Mouse (Mus musculus): ENCODE data around the gene Cmpk2. TPM values are rescaled to one million over a fixed set of nuclear protein-coding genes. Genes with fewer than 3 reads are reported as not detected.
"Not testable (repeated sequence)": the region's sequence is repeated elsewhere in the genome, so short reads cannot be mapped to it uniquely, and the experiment has no call there.

Cmpk2 gene
- polyA plus RNA-seq, 1 experiment from 2014 or later: 8.9 TPM

DNA sequence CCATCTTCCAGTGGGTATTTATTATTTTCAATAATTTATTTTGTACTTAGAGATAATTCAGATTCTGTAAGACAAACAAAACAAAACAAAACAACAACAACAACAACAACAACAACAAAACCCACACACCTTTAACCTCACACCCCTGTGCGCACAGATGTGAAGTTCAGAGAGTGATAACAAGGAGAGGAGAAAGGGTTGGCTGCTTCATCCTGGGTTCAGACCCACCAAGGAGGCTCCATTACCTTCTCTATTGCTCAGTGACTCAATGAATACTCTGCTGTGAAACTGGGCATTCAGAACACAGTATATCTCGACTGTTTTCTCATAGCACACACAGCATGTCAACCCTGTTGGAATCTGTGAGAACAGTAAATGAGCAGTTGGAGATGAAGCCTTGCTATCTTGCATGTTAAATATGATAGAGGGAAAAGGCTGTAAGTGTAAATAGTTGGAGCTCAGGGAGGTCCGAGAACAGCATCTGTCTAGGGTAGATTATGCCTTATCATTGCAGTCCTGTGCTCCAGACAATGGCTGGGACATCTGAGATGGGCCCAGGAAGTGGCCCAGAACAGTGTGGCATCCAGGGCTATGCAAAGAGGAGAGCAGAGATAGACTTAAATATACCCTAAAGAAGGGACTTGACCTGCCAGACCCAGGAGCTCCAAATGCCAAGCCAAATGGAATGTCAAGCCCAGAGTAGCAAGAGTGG lies 3.9 kb downstream of the Cmpk2 start:
- H3K4me2 ChIP-seq (ENCODE audit: low read depth, low read length): peak overlapping the region; percentile 98
- H3K27me3 ChIP-seq (ENCODE audit: control insufficient read depth, insufficient read depth, low read depth, low read length): no peaks in the 10 kb centered on the region
- H3K4me3 ChIP-seq (ENCODE audit: low read depth, low read length): peak overlapping the region; percentile 10
- H3K27ac ChIP-seq (ENCODE audit: low read length): peak overlapping the region; percentile 91
- H3K4me1 ChIP-seq (ENCODE audit: control insufficient read depth, low read depth, low read length): peaks cover 54% of the 10 kb centered on the region
- H3K9ac ChIP-seq (ENCODE audit: low read depth, low read length): peak overlapping the region; percentile 51
- WGBS (ENCODE audit: insufficient replicate concordance): 19% methylated on average over 3 of the region's 3 CpGs
- ATAC-seq (ENCODE audit: low read depth): peak; percentile 92
- no peaks in the 10 kb centered on the region for H3K36me3 ChIP-seq (ENCODE audit: control insufficient read depth, insufficient read depth)
- H3K9me3 ChIP-seq (replicated peaks; ENCODE audit: control insufficient read depth, low read length): no peaks in the 10 kb centered on the region

DNA sequence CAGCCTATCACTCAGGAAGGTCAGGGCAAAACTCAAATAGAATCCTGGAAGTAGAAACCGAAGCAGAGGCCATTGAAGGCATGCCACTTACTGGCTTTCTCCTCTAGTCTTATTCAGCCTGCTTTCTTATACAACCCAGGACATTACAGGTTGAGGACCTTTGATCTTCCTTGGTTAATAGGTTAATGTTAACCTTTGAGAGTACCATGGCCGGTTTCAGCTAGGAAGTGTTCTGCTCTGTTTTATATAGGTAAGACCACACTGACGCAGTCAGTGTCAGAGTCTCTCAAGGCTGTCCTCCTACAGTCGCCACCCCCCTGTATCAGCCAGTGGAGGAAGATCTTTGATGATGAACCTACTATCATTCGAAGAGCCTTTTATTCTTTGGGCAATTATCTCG lies 4.7 kb downstream of the Cmpk2 start:
- no peak overlapping the region; the same call in 1 of the 2 replicates for H3K4me3 ChIP-seq (ENCODE audit: low read depth, low read length)
- no peaks in the 10 kb centered on the region for H3K27me3 ChIP-seq (ENCODE audit: control insufficient read depth, insufficient read depth, low read depth, low read length)
- no peaks in the 10 kb centered on the region for H3K36me3 ChIP-seq (ENCODE audit: control insufficient read depth, insufficient read depth)
- H3K9me3 ChIP-seq (replicated peaks; ENCODE audit: control insufficient read depth, low read length): no peaks in the 10 kb centered on the region
- peak overlapping the region; percentile 91 for H3K27ac ChIP-seq (ENCODE audit: low read length)
- H3K4me2 ChIP-seq (ENCODE audit: low read depth, low read length): peak overlapping the region; percentile 98
- no peak for ATAC-seq (ENCODE audit: low read depth)
- WGBS (ENCODE audit: insufficient replicate concordance): 57% methylated on average over 6 of the region's 6 CpGs
- peak overlapping the region; percentile 51 for H3K9ac ChIP-seq (ENCODE audit: low read depth, low read length)
- peaks cover 54% of the 10 kb centered on the region for H3K4me1 ChIP-seq (ENCODE audit: control insufficient read depth, low read depth, low read length)

- WGBS (ENCODE audit: insufficient replicate concordance): 41% methylated on average over 5 of the region's 5 CpGs
- Histone ChIP-seq H3K27ac (ENCODE audit: low read length) (peak overlapping the region; percentile 70), H3K9me3 (replicated peaks; ENCODE audit: control insufficient read depth, low read length) (no peaks in the 10 kb centered on the region), H3K4me1 (ENCODE audit: control insufficient read depth, low read depth, low read length) (peaks cover 27% of the 10 kb centered on the region), H3K36me3 (ENCODE audit: control insufficient read depth, insufficient read depth) (no peaks in the 10 kb centered on the region), H3K4me3 (ENCODE audit: low read depth, low read length) (no peak overlapping the region), H3K27me3 (ENCODE audit: control insufficient read depth, insufficient read depth, low read depth, low read length) (no peaks in the 10 kb centered on the region), H3K4me2 (ENCODE audit: low read depth, low read length) (no peak overlapping the region), H3K9ac (ENCODE audit: low read depth, low read length) (peak overlapping the region; percentile 15; the same call in 1 of the 2 replicates)
- ATAC-seq (ENCODE audit: low read depth): peak; percentile 15; the same call in 1 of the 2 replicates
Measured at GRCm38 (mm10) chr12:26477198-26477597, 8.2 kb downstream of the Cmpk2 start.

- H3K9ac ChIP-seq (ENCODE audit: low read depth, low read length): no peak overlapping the region
- no peaks in the 10 kb centered on the region for H3K27me3 ChIP-seq (ENCODE audit: control insufficient read depth, insufficient read depth, low read depth, low read length)
- ATAC-seq (ENCODE audit: low read depth): no peak
- WGBS (ENCODE audit: insufficient replicate concordance): 84% methylated on average over 18 of the region's 18 CpGs
- H3K36me3 ChIP-seq (ENCODE audit: control insufficient read depth, insufficient read depth): no peaks in the 10 kb centered on the region
- no peak overlapping the region for H3K4me2 ChIP-seq (ENCODE audit: low read depth, low read length)
- H3K9me3 ChIP-seq (replicated peaks; ENCODE audit: control insufficient read depth, low read length): no peaks in the 10 kb centered on the region
- H3K27ac ChIP-seq (ENCODE audit: low read length): no peak overlapping the region
- peaks cover 16% of the 10 kb centered on the region for H3K4me1 ChIP-seq (ENCODE audit: control insufficient read depth, low read depth, low read length)
- H3K4me3 ChIP-seq (ENCODE audit: low read depth, low read length): no peak overlapping the region
Measured at GRCm38 (mm10) chr12:26478196-26479004, 9.4 kb downstream of the Cmpk2 start.

- peak overlapping the region; percentile 64 for H3K27ac ChIP-seq (ENCODE audit: low read length)
- H3K4me3 ChIP-seq (ENCODE audit: low read depth, low read length): peak overlapping the region; percentile 26
- H3K4me2 ChIP-seq (ENCODE audit: low read depth, low read length): peak overlapping the region; percentile 53
Measured at GRCm38 (mm10) chr12:26485738-26486580, 17.0 kb downstream of the Cmpk2 start.

DNA sequence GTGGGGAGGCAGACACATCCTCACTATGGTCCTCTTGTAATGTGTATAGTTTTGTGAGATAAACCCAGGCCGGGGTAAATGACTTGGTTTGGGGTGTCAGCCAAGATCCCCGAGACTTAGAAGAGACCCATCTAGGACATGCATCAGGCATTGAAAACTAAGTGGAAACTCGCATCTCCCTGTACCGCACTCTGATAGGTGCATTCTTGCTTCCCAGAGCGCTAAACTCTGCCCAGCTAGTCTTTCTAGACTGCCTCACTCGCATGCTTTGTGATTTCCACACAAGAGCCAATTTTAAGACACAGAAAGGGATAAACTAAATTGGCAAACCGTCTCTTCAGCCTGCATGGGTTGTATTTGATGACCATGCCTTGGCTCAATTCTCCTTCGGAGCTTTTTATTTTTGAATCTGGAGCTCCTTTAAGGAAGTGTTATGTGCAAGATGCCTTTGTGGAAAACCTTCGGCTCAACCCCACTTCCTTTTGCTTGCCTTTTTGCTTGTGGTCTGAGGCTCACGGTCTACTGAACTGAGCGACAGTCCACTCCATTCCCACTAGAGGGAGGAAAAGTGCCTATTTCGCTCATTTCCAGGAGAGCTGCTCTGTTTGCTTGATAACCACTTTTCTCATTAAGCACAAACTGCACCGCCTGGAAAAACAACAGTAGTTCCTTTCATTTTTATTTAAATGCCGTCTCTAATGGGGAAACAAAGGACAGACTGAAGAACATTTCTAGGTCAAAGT lies 19.0 kb downstream of the Cmpk2 start:
- H3K27me3 ChIP-seq (ENCODE audit: control insufficient read depth, insufficient read depth, low read depth, low read length): no peaks in the 10 kb centered on the region
- no peaks in the 10 kb centered on the region for H3K9me3 ChIP-seq (replicated peaks; ENCODE audit: control insufficient read depth, low read length)
- peak overlapping the region; percentile 10; the same call in 1 of the 2 replicates for H3K27ac ChIP-seq (ENCODE audit: low read length)
- H3K4me2 ChIP-seq (ENCODE audit: low read depth, low read length): peak overlapping the region; percentile 8; the same call in 1 of the 2 replicates
- H3K4me3 ChIP-seq (ENCODE audit: low read depth, low read length): no peak overlapping the region
- no peaks in the 10 kb centered on the region for H3K36me3 ChIP-seq (ENCODE audit: control insufficient read depth, insufficient read depth)
- no peak for ATAC-seq (ENCODE audit: low read depth)
- H3K4me1 ChIP-seq (ENCODE audit: control insufficient read depth, low read depth, low read length): peaks cover 25% of the 10 kb centered on the region
- WGBS (ENCODE audit: insufficient replicate concordance): 42% methylated on average over 14 of the region's 14 CpGs
- H3K9ac ChIP-seq (ENCODE audit: low read depth, low read length): no peak overlapping the region

More at GRCm38 (mm10) chr12:26485738-26486580, 17.0 kb downstream of the Cmpk2 start:
- 47% methylated on average over 12 of the region's 12 CpGs for WGBS (ENCODE audit: insufficient replicate concordance)
- ATAC-seq (ENCODE audit: low read depth): peak; percentile 68
- Histone ChIP-seq H3K4me1 (ENCODE audit: control insufficient read depth, low read depth, low read length) (peaks cover 25% of the 10 kb centered on the region), H3K9ac (ENCODE audit: low read depth, low read length) (peak overlapping the region; percentile 43)
- not testable (repeated sequence) for H3K27me3 ChIP-seq (ENCODE audit: control insufficient read depth, insufficient read depth, low read depth, low read length); H3K9me3 ChIP-seq (replicated peaks; ENCODE audit: control insufficient read depth, low read length); H3K36me3 ChIP-seq (ENCODE audit: control insufficient read depth, insufficient read depth)

GRCm38 (mm10) chr12:26488617-26489274 lies 19.7 kb downstream of the Cmpk2 start:
- ATAC-seq (ENCODE audit: low read depth): no peak
- 62% methylated on average over 5 of the region's 5 CpGs for WGBS (ENCODE audit: insufficient replicate concordance)
- H3K27me3 ChIP-seq (ENCODE audit: control insufficient read depth, insufficient read depth, low read depth, low read length): no peaks in the 10 kb centered on the region
- H3K27ac ChIP-seq (ENCODE audit: low read length): no peak overlapping the region
- peaks cover 25% of the 10 kb centered on the region for H3K4me1 ChIP-seq (ENCODE audit: control insufficient read depth, low read depth, low read length)
- H3K9ac ChIP-seq (ENCODE audit: low read depth, low read length): no peak overlapping the region
- H3K4me3 ChIP-seq (ENCODE audit: low read depth, low read length): no peak overlapping the region
- no peaks in the 10 kb centered on the region for H3K36me3 ChIP-seq (ENCODE audit: control insufficient read depth, insufficient read depth)
- H3K4me2 ChIP-seq (ENCODE audit: low read depth, low read length): 0 out of 2 replicates have a peak overlapping the region, but pooled peaks have one; percentile 8
- no peaks in the 10 kb centered on the region for H3K9me3 ChIP-seq (replicated peaks; ENCODE audit: control insufficient read depth, low read length)

GRCm38 (mm10) chr12:26489942-26490341 lies 20.9 kb downstream of the Cmpk2 start:
- Histone ChIP-seq H3K4me3 (ENCODE audit: low read depth, low read length) (no peak overlapping the region), H3K9ac (ENCODE audit: low read depth, low read length) (no peak overlapping the region), H3K27ac (ENCODE audit: low read length) (no peak overlapping the region), H3K4me1 (ENCODE audit: control insufficient read depth, low read depth, low read length) (peaks cover 25% of the 10 kb centered on the region), H3K4me2 (ENCODE audit: low read depth, low read length) (no peak overlapping the region), H3K36me3 (ENCODE audit: control insufficient read depth, insufficient read depth) (no peaks in the 10 kb centered on the region), H3K9me3 (replicated peaks; ENCODE audit: control insufficient read depth, low read length) (no peaks in the 10 kb centered on the region), H3K27me3 (ENCODE audit: control insufficient read depth, insufficient read depth, low read depth, low read length) (no peaks in the 10 kb centered on the region)
- ATAC-seq (ENCODE audit: low read depth): no peak
- 92% methylated on average over 1 of the region's 1 CpGs for WGBS (ENCODE audit: insufficient replicate concordance)

Measured in liver, embryonic 16.5 days (tissue).